Mouse (Mus musculus) spleen, adult 2 months (tissue): Measurements from ENCODE around the gene Olfr522. TPM values are rescaled to one million over a fixed set of nuclear protein-coding genes. Genes with fewer than 3 reads are reported as not detected.

ENCODE experiments used
- DNase-seq, 2 experiments: peaks; one replicate each; pipeline versions ENCODE4 v3.0.0 to v3.0.0-alpha.2; 2012 to 2021; ENCODE audit warnings: low spot score in 2 of 2, low read depth in 1 of 2
- H3K27ac ChIP-seq: fragments of 200-500 bp; 2 replicates; pipeline ENCODE4 v1.5.1; 2012; ENCODE audit warnings: low read length, inconsistent platforms; ENCODE audit not compliant: insufficient read depth
- H3K27me3 ChIP-seq: fragments of 200-500 bp; 2 replicates; pipeline ENCODE4 v1.6.1; 2012; ENCODE audit warnings: mild to moderate bottlenecking, moderate library complexity, low read length, inconsistent platforms; ENCODE audit not compliant: control insufficient read depth, insufficient read depth
- H3K36me3 ChIP-seq: fragments of 200-500 bp; 2 replicates; pipeline ENCODE4 v1.6.1; 2012; ENCODE audit warnings: mild to moderate bottlenecking, low read length, inconsistent platforms; ENCODE audit not compliant: control insufficient read depth, insufficient read depth
- H3K4me1 ChIP-seq: fragments of 200-500 bp; 2 replicates; pipeline ENCODE4 v1.6.1; 2011; ENCODE audit warnings: inconsistent platforms; ENCODE audit not compliant: control insufficient read depth, insufficient read depth, insufficient read length
- H3K4me3 ChIP-seq: fragments of 200-500 bp; 2 replicates; pipeline ENCODE4 v1.5.1; 2011; ENCODE audit warnings: mild to moderate bottlenecking, inconsistent platforms; ENCODE audit not compliant: insufficient read depth, insufficient read length; ENCODE audit errors: extremely low read depth
- CTCF ChIP-seq: fragments of 200-500 bp; IDR thresholded peaks from 2 replicates; pipeline ENCODE4 v1.5.1; 2011; ENCODE audit warnings: mild to moderate bottlenecking, inconsistent platforms; ENCODE audit not compliant: insufficient read depth, insufficient read length, insufficient replicate concordance; ENCODE audit errors: extremely low read depth
- POLR2A ChIP-seq: fragments of 200-500 bp; IDR thresholded peaks from 2 replicates; pipeline ENCODE4 v1.6.1; 2011; ENCODE audit warnings: low read depth, low read length, inconsistent platforms
- WGBS: fragments of 180-500 bp; shearing (Covaris S2); methylation state at CpG from one replicate; pipeline ENCODE4 v1.1.7; 2018; 5-methylcytosine and 5-hydroxymethylcytosine counted together
- polyA plus RNA-seq: library from polyadenylated mRNA; depleted of rRNA; stranded (reverse); fragments of >200 nt; gene quantifications from 2 replicates; pipeline ENCODE4 v1.2.3, GENCODE M21; 2012

Gene Olfr522
- polyA plus RNA-seq, 1 experiment: not detected

- Histone ChIP-seq H3K4me3 (peak overlapping the region; percentile 73), H3K27me3 (no peaks in the 10 kb centered on the region), H3K4me1 (no peaks in the 10 kb centered on the region; the same call in 1 of the 2 replicates), H3K36me3 (no peaks in the 10 kb centered on the region), H3K27ac (no peak overlapping the region)
- 4% methylated on average over 5 of the region's 5 CpGs for WGBS
- TF ChIP-seq POLR2A (no peak), CTCF (no peak)
- no peak for DNase-seq
Observed at GRCm38 (mm10) chr7:140126022-140126350, 38.6 kb downstream of the Olfr522 start.

DNA sequence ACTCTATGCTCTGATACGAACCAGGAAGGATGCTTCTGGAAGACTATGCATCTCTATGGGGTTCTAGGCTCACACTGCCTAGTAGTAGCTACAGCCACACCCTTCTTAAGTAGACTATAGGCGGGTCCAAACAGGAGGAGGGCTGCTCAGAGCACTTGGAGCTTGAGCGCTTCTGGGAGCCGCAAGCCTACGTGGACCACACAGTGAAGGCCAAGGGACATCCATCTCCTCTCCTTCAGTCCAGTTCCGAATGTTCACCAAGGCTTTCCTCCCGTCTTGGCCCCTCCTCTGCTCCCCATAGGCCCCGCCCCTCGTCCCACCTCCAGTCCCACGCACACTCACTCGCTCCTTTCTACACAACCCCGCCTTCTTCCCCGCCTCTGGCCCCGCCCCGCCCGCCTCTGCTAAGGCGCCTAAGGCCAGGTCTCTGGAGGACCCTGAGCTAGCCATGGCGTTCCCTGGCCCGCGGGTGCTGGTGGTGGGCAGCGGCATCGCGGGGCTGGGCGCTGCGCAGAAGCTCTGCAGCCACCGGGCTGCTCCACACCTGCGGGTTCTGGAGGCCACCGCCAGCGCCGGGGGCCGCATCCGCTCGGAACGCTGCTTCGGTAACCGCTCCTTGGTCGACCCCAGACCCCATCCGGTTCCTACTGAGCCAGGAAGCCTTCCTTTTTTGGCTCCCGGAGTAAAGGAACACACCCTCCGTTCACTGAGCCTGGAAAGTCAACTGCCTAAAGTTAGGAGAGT lies 39.1 kb downstream of the Olfr522 start:
- H3K4me1 ChIP-seq: no peaks in the 10 kb centered on the region; the same call in 1 of the 2 replicates
- peak; percentile 65 to 92 for DNase-seq
- H3K27me3 ChIP-seq: no peaks in the 10 kb centered on the region
- 2% methylated on average over 40 of the region's 40 CpGs for WGBS
- H3K4me3 ChIP-seq: peak overlapping the region; percentile 73
- H3K36me3 ChIP-seq: no peaks in the 10 kb centered on the region
- H3K27ac ChIP-seq: no peak overlapping the region
- TF ChIP-seq POLR2A (0 out of 2 replicates have a peak, but pooled peaks have one; percentile 10), CTCF (no peak)

DNA sequence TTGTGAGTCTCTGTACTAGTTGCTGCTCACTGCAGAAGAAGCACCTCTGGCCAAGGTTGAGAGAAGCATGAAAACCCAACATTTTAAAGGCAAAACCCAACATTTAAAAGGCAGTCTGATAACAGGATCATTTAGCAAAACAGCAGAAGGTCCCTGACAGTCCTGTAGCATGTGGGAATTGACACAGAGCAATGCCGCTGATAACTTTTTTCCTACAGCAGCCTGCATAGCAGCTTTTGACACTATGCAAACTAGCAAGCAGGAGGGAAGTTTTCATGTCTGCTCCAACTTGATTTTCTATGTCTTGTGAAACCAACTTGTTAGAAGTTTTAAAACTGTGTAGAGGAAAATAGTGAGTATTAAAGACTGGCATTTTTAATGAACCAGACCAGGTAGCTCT lies 40.2 kb downstream of the Olfr522 start:
- no peaks in the 10 kb centered on the region; the same call in 1 of the 2 replicates for H3K4me1 ChIP-seq
- no peak overlapping the region for H3K27ac ChIP-seq
- no peak overlapping the region for H3K4me3 ChIP-seq
- DNase-seq: no peak
- WGBS: 89% methylated on average over 1 of the region's 1 CpGs
- H3K36me3 ChIP-seq: no peaks in the 10 kb centered on the region
- no peak for TF ChIP-seq CTCF
- no peak for TF ChIP-seq POLR2A
- no peaks in the 10 kb centered on the region for H3K27me3 ChIP-seq

DNA sequence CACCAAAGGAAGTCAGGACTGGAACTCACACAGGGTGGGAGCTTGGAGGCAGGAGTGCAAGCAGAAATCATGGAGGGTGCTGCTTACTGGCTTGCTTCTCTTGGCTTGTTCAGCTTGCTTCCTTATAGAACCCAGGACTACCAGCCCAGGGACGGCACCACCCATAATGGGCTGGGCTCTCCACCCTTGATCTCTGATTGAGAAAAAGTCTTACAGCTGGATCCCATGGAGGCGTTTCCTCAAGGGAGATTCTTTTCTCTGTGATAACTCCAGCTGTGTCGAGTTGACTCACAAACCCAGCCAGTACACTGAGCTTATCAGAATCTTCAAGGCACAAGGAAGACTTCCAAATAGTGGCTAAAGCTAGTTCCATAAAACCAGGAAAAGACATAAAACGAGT lies 41.8 kb downstream of the Olfr522 start:
- H3K4me1 ChIP-seq: no peaks in the 10 kb centered on the region; the same call in 1 of the 2 replicates
- DNase-seq: no peak
- TF ChIP-seq CTCF (no peak), POLR2A (no peak)
- 60% methylated on average over 4 of the region's 4 CpGs for WGBS
- H3K4me3 ChIP-seq: no peak overlapping the region
- H3K27ac ChIP-seq: no peak overlapping the region
- H3K27me3 ChIP-seq: no peaks in the 10 kb centered on the region
- no peaks in the 10 kb centered on the region for H3K36me3 ChIP-seq

GRCm38 (mm10) chr7:140121338-140121910 lies 43.1 kb downstream of the Olfr522 start:
- H3K27me3 ChIP-seq: no peaks in the 10 kb centered on the region
- no peak overlapping the region for H3K4me3 ChIP-seq
- 81% methylated on average over 13 of the region's 13 CpGs for WGBS
- H3K27ac ChIP-seq: no peak overlapping the region
- no peak for DNase-seq
- no peaks in the 10 kb centered on the region for H3K36me3 ChIP-seq
- H3K4me1 ChIP-seq: peaks cover 6% of the 10 kb centered on the region; the same call in 1 of the 2 replicates
- TF ChIP-seq CTCF (no peak), POLR2A (no peak)

DNA sequence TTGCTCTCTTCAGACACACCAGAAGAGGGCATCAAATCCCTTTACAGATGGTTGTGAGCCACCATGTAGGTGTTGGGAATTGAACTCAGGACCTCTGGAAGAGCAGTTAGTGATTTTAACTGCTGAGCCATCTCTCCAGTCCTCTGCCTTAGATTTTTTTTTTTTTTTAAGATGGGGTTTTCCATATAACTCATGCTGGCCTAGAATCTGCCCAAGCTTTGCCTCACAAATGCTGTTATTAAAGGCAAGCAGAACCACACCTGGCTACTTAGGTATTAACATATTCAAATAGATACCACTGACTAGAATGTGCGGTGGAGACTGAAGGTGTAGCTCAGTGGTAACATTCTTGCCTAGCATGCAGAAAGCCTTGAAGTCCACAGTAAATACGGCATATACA lies 44.1 kb downstream of the Olfr522 start:
- H3K36me3 ChIP-seq: no peaks in the 10 kb centered on the region
- H3K4me3 ChIP-seq: no peak overlapping the region
- no peak overlapping the region for H3K27ac ChIP-seq
- DNase-seq: no peak
- 95% methylated on average over 2 of the region's 2 CpGs for WGBS
- peaks cover 7% of the 10 kb centered on the region; the same call in 1 of the 2 replicates for H3K4me1 ChIP-seq
- H3K27me3 ChIP-seq: no peaks in the 10 kb centered on the region
- TF ChIP-seq POLR2A (no peak), CTCF (no peak)
